Mouse (Mus musculus): ENCODE measurements at regions not wholly inside any gene's neighbourhood (a gene's known extent, or its start where the extent isn't known, plus 50 kb on each side); places are given as distances from the start of the nearest gene placed in this dataset.

DNA sequence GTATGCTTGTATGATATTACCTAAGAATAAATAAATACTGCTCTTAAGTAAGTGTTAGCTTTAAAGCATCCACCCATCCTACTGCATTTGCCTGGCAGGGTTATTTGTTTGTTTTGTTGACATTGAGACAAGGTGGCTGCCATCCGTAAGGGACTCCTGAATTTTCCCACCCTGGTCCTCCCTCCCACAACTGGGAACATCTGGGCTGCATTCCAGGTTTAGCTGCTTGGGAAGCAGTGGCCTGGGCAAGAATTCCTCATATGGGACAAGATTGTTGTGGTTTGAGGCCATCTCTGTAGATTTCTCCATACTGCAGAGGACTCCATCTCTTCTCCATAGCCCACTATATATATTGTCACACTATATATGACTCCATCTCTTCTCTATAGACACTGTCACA lies 125.3 kb downstream of the Gas1 start:
- Histone ChIP-seq H3K4me2 (ENCODE audit: insufficient read depth, low read depth, poor library complexity, severe bottlenecking) (no peak overlapping the region), H3K27ac (ENCODE audit: insufficient read depth, low read depth) (no peak overlapping the region), H3K36me3 (replicated peaks in 1 of 2; ENCODE audit: control insufficient read depth in 1 of 2, insufficient read depth in 1 of 2, low read length in 1 of 2) (no peaks in the 10 kb centered on the region), H3K4me1 (ENCODE audit: control insufficient read depth in 1 of 2, insufficient read depth in 2 of 2) (no peaks in the 10 kb centered on the region), H3K4me3 (replicated peaks in 1 of 3; ENCODE audit: low read depth in 2 of 3, low read length in 2 of 3, poor library complexity in 1 of 3) (no peak overlapping the region), H3K79me2 (replicated peaks; ENCODE audit: control insufficient read depth, extremely low read depth, insufficient read depth, poor library complexity, severe bottlenecking) (no peaks in the 10 kb centered on the region), H3K9me3 (replicated peaks; ENCODE audit: low read length) (peaks cover 88% of the 10 kb centered on the region), H3K27me3 (replicated peaks) (no peaks in the 10 kb centered on the region), H3K9ac (ENCODE audit: insufficient read depth, low read depth) (no peak overlapping the region)
- dilution Hi-C loops (cut with MboI; ENCODE audit: extremely low pct_ligation_motif_present, extremely low pct_unique_long_range_greater_than_20kb, low sequenced_read_pairs): no loop called here
- TF ChIP-seq PAX5 (IDR thresholded peaks at IDR 0.05; ENCODE audit: low read length): no peak
- TF ChIP-seq CHD1 (IDR thresholded peaks at IDR 0.05; ENCODE audit: low read depth, low read length): no peak
- no peak for TF ChIP-seq NELFE (IDR thresholded peaks at IDR 0.05; ENCODE audit: low read depth, low read length)
- no peak for TF ChIP-seq SMC3 (IDR thresholded peaks at IDR 0.05; ENCODE audit: low read depth, low read length)
- no peak for TF ChIP-seq IRF4 (IDR thresholded peaks at IDR 0.05; ENCODE audit: low read depth, low read length)
- no peak for TF ChIP-seq MYC (IDR thresholded peaks at IDR 0.05; ENCODE audit: low read depth, low read length)
- TF ChIP-seq MXI1 (IDR thresholded peaks at IDR 0.05; ENCODE audit: low read depth, low read length): no peak
- no peak for TF ChIP-seq NRF1 (IDR thresholded peaks at IDR 0.05; ENCODE audit: low read depth, low read length)
- DNase-seq (ENCODE audit: extremely low read depth): no peak
- in situ Hi-C loops (cut with MboI; ENCODE audit: low pct_ligation_motif_present, low pct_unique_long_range_greater_than_20kb, low sequenced_read_pairs): no loop called here

DNA sequence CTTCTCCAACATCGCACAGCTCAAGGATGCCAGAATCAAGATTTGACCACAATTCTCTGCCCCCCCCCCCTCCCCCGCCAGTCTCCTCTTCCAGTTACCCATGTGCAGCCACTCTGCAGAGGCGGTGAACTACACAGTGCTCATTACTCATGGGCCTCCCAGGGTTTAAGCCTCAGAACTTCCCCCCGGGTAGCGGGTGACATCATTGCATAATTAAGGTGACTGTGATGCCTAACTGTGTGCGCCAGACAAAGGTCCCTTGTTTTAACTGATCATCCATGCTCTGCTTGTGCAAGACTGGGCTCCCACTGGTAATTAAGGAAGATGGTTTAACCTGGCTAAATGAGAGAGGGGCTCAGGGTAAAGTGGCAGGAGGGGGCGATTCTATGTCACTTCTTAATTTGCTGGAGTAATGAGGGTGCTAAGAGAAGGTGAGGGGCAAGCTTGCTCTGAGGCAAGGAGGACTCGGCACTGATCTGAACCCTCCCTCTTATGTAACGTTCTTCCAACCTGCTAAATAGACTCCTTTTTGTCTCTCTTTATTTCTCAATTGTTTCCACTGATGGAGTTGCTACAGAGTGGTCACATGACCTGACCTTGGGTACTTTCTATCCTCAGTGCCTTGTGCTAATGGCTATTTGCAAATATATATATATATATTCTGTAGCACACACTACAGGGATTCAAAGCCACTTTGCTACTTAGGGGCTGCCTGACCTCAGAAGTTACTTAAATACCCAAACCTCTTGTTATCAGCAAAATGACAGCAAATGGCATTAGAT lies 126.2 kb downstream of the Gas1 start:
- H3K9me3 ChIP-seq (replicated peaks; ENCODE audit: low read length): peaks cover 89% of the 10 kb centered on the region
- no peaks in the 10 kb centered on the region for H3K36me3 ChIP-seq (replicated peaks in 1 of 2; ENCODE audit: control insufficient read depth in 1 of 2, insufficient read depth in 1 of 2, low read length in 1 of 2)
- no peak overlapping the region for H3K4me2 ChIP-seq (ENCODE audit: insufficient read depth, low read depth, poor library complexity, severe bottlenecking)
- no peak overlapping the region for H3K9ac ChIP-seq (ENCODE audit: insufficient read depth, low read depth)
- no peak for TF ChIP-seq IRF4 (IDR thresholded peaks at IDR 0.05; ENCODE audit: low read depth, low read length)
- TF ChIP-seq SIN3A (IDR thresholded peaks at IDR 0.05; ENCODE audit: low read length): no peak
- TF ChIP-seq HCFC1 (IDR thresholded peaks at IDR 0.05; ENCODE audit: low read depth, low read length): no peak
- no peak for TF ChIP-seq PAX5 (IDR thresholded peaks at IDR 0.05; ENCODE audit: low read length)
- no peak for TF ChIP-seq MAX (IDR thresholded peaks at IDR 0.05; ENCODE audit: low read length)
- no peak for TF ChIP-seq MYC (IDR thresholded peaks at IDR 0.05; ENCODE audit: low read depth, low read length)
- no peak for TF ChIP-seq CHD2 (IDR thresholded peaks at IDR 0.05; ENCODE audit: low read length)
- TF ChIP-seq CTCF (conservative IDR thresholded peaks at IDR 0.05 in 1 of 2, IDR thresholded peaks at IDR 0.05 in 1 of 2; ENCODE audit: low read depth in 2 of 2, low read length in 2 of 2): no peak
- no peak for TF ChIP-seq JUND (conservative IDR thresholded peaks at IDR 0.05; ENCODE audit: low read depth, low read length)
- TF ChIP-seq ELF1 (IDR thresholded peaks at IDR 0.05; ENCODE audit: low read depth, low read length): no peak
- no peak for TF ChIP-seq GABPA (IDR thresholded peaks at IDR 0.05; ENCODE audit: insufficient replicate concordance, low read depth, low read length)
- TF ChIP-seq MAFK (IDR thresholded peaks at IDR 0.05; ENCODE audit: insufficient replicate concordance, low read length): no peak
- no peak for TF ChIP-seq NRF1 (IDR thresholded peaks at IDR 0.05; ENCODE audit: low read depth, low read length)
- DNase-seq (ENCODE audit: extremely low read depth): no peak
- H3K27me3 ChIP-seq (replicated peaks): no peaks in the 10 kb centered on the region
- H3K79me2 ChIP-seq (replicated peaks; ENCODE audit: control insufficient read depth, extremely low read depth, insufficient read depth, poor library complexity, severe bottlenecking): no peaks in the 10 kb centered on the region
- dilution Hi-C loops (cut with MboI; ENCODE audit: extremely low pct_ligation_motif_present, extremely low pct_unique_long_range_greater_than_20kb, low sequenced_read_pairs): no loop called here
- H3K27ac ChIP-seq (ENCODE audit: insufficient read depth, low read depth): no peak overlapping the region
- in situ Hi-C loops (cut with MboI; ENCODE audit: low pct_ligation_motif_present, low pct_unique_long_range_greater_than_20kb, low sequenced_read_pairs): no loop called here
- H3K4me3 ChIP-seq (replicated peaks in 1 of 3; ENCODE audit: low read depth in 2 of 3, low read length in 2 of 3, poor library complexity in 1 of 3): no peak overlapping the region
- H3K4me1 ChIP-seq (ENCODE audit: control insufficient read depth in 1 of 2, insufficient read depth in 2 of 2): no peaks in the 10 kb centered on the region

Measured in CH12.LX (cell line).